Comparison of ENCODE assay signal across 11 mouse cellular contexts in genomic region chr12:73409481-73410085, GRCm38 (mm10).
DNase-seq lines count a peak whose midpoint lies in the region; ATAC-seq lines count a peak whose summit lies in the region.
"Had no signal": no experiment of that assay in that cellular context is flagged by ENCODE, and none has a peak within 500 bp of the region (broad histone marks: within the 10 kb centered on the region; RNA-seq: fewer than 3 reads in every experiment).

No protein-coding gene starts in this region.

- H3K27me3 ChIP-seq in hindbrain, embryonic 16.5 days (replicated peaks; ENCODE audit: control insufficient read depth, insufficient read depth, low read length) = no peaks in the 10 kb centered on the region
- no peaks in the 10 kb centered on the region for H3K27me3 ChIP-seq in hindbrain, embryonic 13.5 days
- H3K27me3 ChIP-seq in heart, embryonic 16.5 days (ENCODE audit: control insufficient read depth, insufficient read depth, low read length) = no peaks in the 10 kb centered on the region
- H3K27me3 ChIP-seq: heart, embryonic 13.5 days; liver, embryonic 15.5 days had no signal

- H3K4me3 ChIP-seq in hindbrain, embryonic 16.5 days (ENCODE audit: low read length) = no peak overlapping the region
- H3K4me3 ChIP-seq in hindbrain, embryonic 13.5 days = no peak overlapping the region
- H3K4me3 ChIP-seq in heart, embryonic 16.5 days (ENCODE audit: low read length) = no peak overlapping the region
- H3K4me3 ChIP-seq: heart, embryonic 13.5 days; liver, embryonic 15.5 days; megakaryocyte, embryonic 14.5 days had no signal

- DNase-seq in adipocyte (ENCODE audit: low spot score) = peak; percentile 89
- DNase-seq in brain, adult 2 months (ENCODE audit: low read depth, low spot score) = peak; percentile 21
- DNase-seq in urinary bladder, adult 18-20 months (ENCODE audit: low spot score in 2 of 2) = no peak
- no peak for DNase-seq in left cerebral cortex, adult 9 months (ENCODE audit: low spot score in 2 of 2)
- DNase-seq: cerebellum, postnatal 36 days had no signal

- H3K9ac ChIP-seq in hindbrain, embryonic 16.5 days (ENCODE audit: low read depth, low read length) = no peak overlapping the region
- no peak overlapping the region for H3K9ac ChIP-seq in hindbrain, embryonic 13.5 days
- H3K9ac ChIP-seq in heart, embryonic 16.5 days (ENCODE audit: low read length) = no peak overlapping the region
- H3K9ac ChIP-seq: heart, embryonic 13.5 days; liver, embryonic 15.5 days had no signal

- no peaks in the 10 kb centered on the region for H3K36me3 ChIP-seq in hindbrain, embryonic 16.5 days (ENCODE audit: control insufficient read depth, insufficient read depth, low read length)
- no peaks in the 10 kb centered on the region for H3K36me3 ChIP-seq in hindbrain, embryonic 13.5 days
- no peaks in the 10 kb centered on the region for H3K36me3 ChIP-seq in heart, embryonic 16.5 days (ENCODE audit: control insufficient read depth, insufficient read depth)
- H3K36me3 ChIP-seq: heart, embryonic 13.5 days; liver, embryonic 15.5 days had no signal

- peak; percentile 70 for ATAC-seq in hindbrain, embryonic 16.5 days
- no peak for ATAC-seq in hindbrain, embryonic 13.5 days (ENCODE audit: low FRiP score)
- no peak; the same call in 1 of the 2 replicates for ATAC-seq in heart, embryonic 16.5 days (replicated peaks; ENCODE audit: extremely low read depth, insufficient read depth, low FRiP score)

- 63% methylated on average over 4 of the region's 4 CpGs for WGBS in hindbrain, embryonic 16.5 days
- WGBS in hindbrain, embryonic 13.5 days = 75% methylated on average over 4 of the region's 4 CpGs
- 70% methylated on average over 4 of the region's 4 CpGs for WGBS in heart, embryonic 16.5 days

- H3K27ac ChIP-seq in hindbrain, embryonic 16.5 days (ENCODE audit: low read depth, low read length) = no peak overlapping the region
- no peak overlapping the region for H3K27ac ChIP-seq in hindbrain, embryonic 13.5 days
- H3K27ac ChIP-seq in heart, embryonic 16.5 days (ENCODE audit: low read length) = peak overlapping the region; percentile 49
- H3K27ac ChIP-seq: heart, embryonic 13.5 days; liver, embryonic 15.5 days had no signal

- peaks cover 18% of the 10 kb centered on the region for H3K4me1 ChIP-seq in hindbrain, embryonic 16.5 days (ENCODE audit: control insufficient read depth, insufficient read depth, low read depth, low read length)
- peaks cover 29% of the 10 kb centered on the region for H3K4me1 ChIP-seq in hindbrain, embryonic 13.5 days (replicated peaks)
- peaks cover 25% of the 10 kb centered on the region for H3K4me1 ChIP-seq in heart, embryonic 16.5 days (ENCODE audit: control insufficient read depth, insufficient read depth, low read length)
- H3K4me1 ChIP-seq: liver, embryonic 15.5 days had no signal

- no peaks in the 10 kb centered on the region for H3K9me3 ChIP-seq in hindbrain, embryonic 16.5 days (ENCODE audit: control insufficient read depth, low read length)
- no peaks in the 10 kb centered on the region for H3K9me3 ChIP-seq in hindbrain, embryonic 13.5 days
- no peaks in the 10 kb centered on the region for H3K9me3 ChIP-seq in heart, embryonic 16.5 days (replicated peaks; ENCODE audit: control insufficient read depth, low read length)
- H3K9me3 ChIP-seq: heart, embryonic 13.5 days; liver, embryonic 15.5 days; megakaryocyte, embryonic 14.5 days had no signal

- no peak overlapping the region for H3K4me2 ChIP-seq in hindbrain, embryonic 16.5 days (ENCODE audit: low read length)
- no peak overlapping the region for H3K4me2 ChIP-seq in hindbrain, embryonic 13.5 days
- peak overlapping the region; percentile 4; the same call in 1 of the 2 replicates for H3K4me2 ChIP-seq in heart, embryonic 16.5 days (ENCODE audit: low read depth, low read length)
- H3K4me2 ChIP-seq: heart, embryonic 13.5 days; liver, embryonic 15.5 days had no signal

Comparison
In these comparisons a context has a peak if more than half of its experiments do, and no peak if none do; other contexts are left out.
1. DNase-seq: peak in adipocyte (single experiment) and brain, adult 2 months (single experiment); none in urinary bladder, adult 18-20 months (0 of 2) and left cerebral cortex, adult 9 months (0 of 2).